Mouse (Mus musculus) megakaryocyte-erythroid progenitor cell, adult 5 weeks (primary cell): ENCODE results near the gene Slc6a15. TPM values are rescaled to one million over a fixed set of nuclear protein-coding genes. Genes with fewer than 3 reads are reported as not detected.

Experiments used
- polyA plus RNA-seq: library from polyadenylated mRNA; stranded (reverse); fragments of >175 nt; gene quantifications from 2 replicates; pipeline ENCODE4 v1.2.3, GENCODE M21; 2012

Gene Slc6a15
- 0.06 and 0.27 TPM in 2 replicates for polyA plus RNA-seq

GRCm38 (mm10) chr10:103367371-103368295, at the start of gene Slc6a15:
Gene Slc6a15, plus strand, starts transcription at chr10:103367783.

Other genes with a start within 250 kb of the Slc6a15 start
- not detected in 2 replicates for gene Lrriq1, start 131.5 kb upstream of the Slc6a15 start, polyA plus RNA-seq